Mouse (Mus musculus): Measurements from ENCODE around the gene Kremen2.

- no peak for TF ChIP-seq CTCF (IDR thresholded peaks at IDR 0.05; ENCODE audit: low read depth, low read length)
- no peak for TF ChIP-seq POLR2A (IDR thresholded peaks at IDR 0.05; ENCODE audit: borderline replicate concordance, low read depth, low read length)
Measured at GRCm38 (mm10) chr17:23726758-23727142, 18.9 kb downstream of the Kremen2 start.
